Mouse (Mus musculus) midbrain, embryonic 11.5 days (tissue): ENCODE data around the gene Mfsd5. TPM values are rescaled to one million over a fixed set of nuclear protein-coding genes. Genes with fewer than 3 reads are reported as not detected.

Experiments used
- ATAC-seq: fragments of 200-750 bp; cut with Nextera tagmentation; 2 replicates; pipeline ENCODE4 v1.8.0; 2017; ENCODE audit warnings: moderate TSS enrichment, moderate library complexity; ENCODE audit not compliant: low FRiP score
- DNase-seq: peaks from one replicate; pipeline ENCODE4 v3.0.0; 2015; ENCODE audit warnings: low spot score; ENCODE audit errors: missing footprints
- H3K27ac ChIP-seq: fragments of 300-500 bp; sonication (generic); 2 replicates; pipeline ENCODE4 v1.5.1; 2014; ENCODE audit warnings: low read depth, low read length
- H3K27me3 ChIP-seq: fragments of 300-500 bp; sonication (generic); 2 replicates; pipeline ENCODE4 v1.6.1; 2014; ENCODE audit warnings: mild to moderate bottlenecking, low read length, moderate library complexity, mixed read lengths; ENCODE audit not compliant: control insufficient read depth, insufficient read depth
- H3K36me3 ChIP-seq: fragments of 300-500 bp; sonication (generic); 2 replicates; pipeline ENCODE4 v1.6.1; 2014; ENCODE audit warnings: mild to moderate bottlenecking, low read length, moderate library complexity, mixed read lengths; ENCODE audit not compliant: control insufficient read depth, insufficient read depth
- H3K4me1 ChIP-seq: fragments of 300-500 bp; sonication (generic); 2 replicates; pipeline ENCODE4 v1.6.1; 2014; ENCODE audit warnings: low read length; ENCODE audit not compliant: control insufficient read depth, insufficient read depth
- H3K4me2 ChIP-seq: fragments of 300-500 bp; sonication (generic); 2 replicates; pipeline ENCODE4 v1.6.1; 2014; ENCODE audit warnings: mild to moderate bottlenecking, moderate library complexity
- H3K4me3 ChIP-seq: fragments of 300-500 bp; sonication (generic); 2 replicates; pipeline ENCODE4 v1.5.1; 2014; ENCODE audit warnings: low read depth, low read length
- H3K9ac ChIP-seq: fragments of 300-500 bp; sonication (generic); 2 replicates; pipeline ENCODE4 v1.6.1; 2014; ENCODE audit warnings: low read length
- H3K9me3 ChIP-seq: fragments of 300-500 bp; sonication (generic); 2 replicates; pipeline ENCODE4 v1.6.1; 2016; ENCODE audit warnings: low read length; ENCODE audit not compliant: control insufficient read depth
- WGBS: fragments of 180-500 bp; shearing (Covaris S2); extraction: QIAGEN DNeasy Blood & Tissue Kit; methylation state at CpG from one replicate; pipeline ENCODE4 v1.1.7; 2014; 5-methylcytosine and 5-hydroxymethylcytosine counted together
- polyA plus RNA-seq: library from polyadenylated mRNA; unstranded; fragments of >200 nt; fragmentation: Nextera tagmentation; extraction: Ambion mirVana; gene quantifications from 2 replicates; pipeline ENCODE4 v1.2.1, GENCODE M21; 2014

The Mfsd5 gene
- polyA plus RNA-seq, 1 experiment from 2014 or later, result 53.0 TPM

DNA sequence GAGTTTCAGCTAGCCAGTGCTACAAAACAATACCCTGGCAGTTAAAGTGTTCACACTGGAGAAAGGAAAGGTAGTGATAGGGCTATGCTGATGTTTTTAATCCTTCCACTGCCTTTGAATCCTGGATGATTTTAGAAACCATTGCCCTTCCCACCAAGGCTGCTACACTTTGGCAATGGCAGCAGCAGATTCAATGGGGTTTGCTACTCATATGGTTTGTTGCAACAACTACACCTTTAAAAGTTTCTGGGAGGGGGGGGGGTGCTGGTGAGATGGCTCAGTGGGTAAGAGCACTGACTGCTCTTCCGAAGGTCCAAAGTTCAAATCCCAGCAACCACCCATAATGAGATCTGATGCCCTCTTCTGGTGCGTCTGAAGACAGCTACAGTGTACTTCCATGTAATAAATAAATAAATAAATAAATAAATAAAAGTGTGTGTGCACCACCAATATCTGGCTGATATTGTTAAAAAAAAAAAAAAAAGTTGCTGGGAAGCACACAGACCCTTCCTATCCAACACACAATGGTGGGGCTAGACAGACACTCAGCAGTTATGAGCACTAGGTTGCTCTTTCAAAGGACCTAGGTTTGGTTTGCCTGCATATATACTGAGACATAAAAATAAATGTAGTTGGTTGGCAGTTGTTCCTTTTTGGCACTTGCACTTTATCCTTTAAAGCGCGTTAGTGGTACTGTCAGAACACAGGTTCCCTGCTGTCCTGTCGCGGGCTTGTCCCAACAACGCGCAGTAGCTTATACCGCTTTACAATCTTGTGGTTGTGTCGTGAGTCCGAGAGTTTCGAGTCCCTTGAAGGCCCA lies 45.6 kb downstream of the Mfsd5 start:
- H3K9me3 ChIP-seq, result no peaks in the 10 kb centered on the region
- H3K4me1 ChIP-seq, result peaks cover 8% of the 10 kb centered on the region
- H3K9ac ChIP-seq, result no peak overlapping the region
- DNase-seq, result no peak
- peak overlapping the region; percentile 81; the same call in 1 of the 2 replicates for H3K4me2 ChIP-seq
- no peak for ATAC-seq
- peaks cover 16% of the 10 kb centered on the region for H3K36me3 ChIP-seq
- H3K27ac ChIP-seq, result no peak overlapping the region
- H3K4me3 ChIP-seq, result no peak overlapping the region
- 69% methylated on average over 12 of the region's 12 CpGs for WGBS
- no peaks in the 10 kb centered on the region for H3K27me3 ChIP-seq

DNA sequence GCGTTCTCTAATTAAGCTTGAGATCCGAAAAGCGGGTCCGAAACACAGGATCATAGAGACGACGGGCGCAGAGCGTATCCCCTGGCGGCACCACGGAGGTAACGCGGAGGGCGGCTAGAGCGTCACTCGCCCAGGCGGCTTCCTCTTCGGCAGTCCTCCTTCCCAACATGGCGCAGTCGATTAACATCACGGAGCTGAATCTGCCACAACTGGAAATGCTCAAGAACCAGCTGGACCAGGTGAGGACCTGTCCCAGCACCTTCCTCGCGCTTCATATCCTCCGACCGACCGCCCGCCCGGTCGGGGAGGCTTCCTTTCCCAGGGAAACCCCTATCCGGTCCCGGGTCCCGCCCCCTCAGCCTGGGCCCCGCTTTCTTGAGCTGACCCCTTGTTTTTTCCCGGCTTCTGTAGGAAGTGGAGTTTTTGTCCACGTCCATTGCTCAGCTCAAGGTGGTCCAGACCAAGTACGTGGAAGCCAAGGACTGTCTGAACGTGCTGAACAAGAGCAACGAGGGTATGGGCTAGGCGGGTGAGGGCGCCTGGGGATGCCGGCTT lies 46.8 kb downstream of the Mfsd5 start, which contains the start of gene Pfdn5:
Gene Pfdn5, plus strand, starts transcription at position 95 of the 555 bp plus-strand sequence.
- H3K9me3 ChIP-seq, result no peaks in the 10 kb centered on the region
- H3K9ac ChIP-seq, result peak within 1 kb of the TSS; percentile 86
- DNase-seq (peak; percentile 96), ATAC-seq (peak; percentile 93)
- peak within 1 kb of the TSS; percentile 81 for H3K4me2 ChIP-seq
- peaks cover 8% of the 10 kb centered on the region for H3K4me1 ChIP-seq
- WGBS, result under 1% methylated on average over 40 of the region's 40 CpGs
- peak within 1 kb of the TSS; percentile 87 for H3K4me3 ChIP-seq
- peaks cover 11% of the 10 kb centered on the region for H3K36me3 ChIP-seq
- H3K27me3 ChIP-seq, result no peaks in the 10 kb centered on the region
- peak within 1 kb of the TSS; percentile 30; the same call in 1 of the 2 replicates for H3K27ac ChIP-seq

DNA sequence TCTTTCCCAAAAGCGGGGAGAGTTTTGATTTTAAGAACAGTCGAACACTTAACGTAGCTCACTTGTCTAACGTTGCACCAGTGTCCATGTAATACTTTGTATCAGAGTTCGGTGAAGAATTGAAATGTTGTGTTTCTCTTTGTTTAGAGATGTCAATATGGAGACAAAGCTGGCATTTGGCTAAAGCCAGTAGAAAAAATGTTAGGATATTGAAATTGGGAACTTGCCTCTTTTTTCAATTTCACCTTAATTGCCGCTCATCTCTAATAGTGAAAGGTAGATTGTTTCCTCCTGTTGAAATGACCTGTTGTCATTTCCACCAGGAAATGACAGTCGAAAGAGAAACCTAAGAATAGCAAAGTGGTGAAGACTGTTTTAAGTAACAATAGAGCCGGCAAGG lies 47.6 kb downstream of the Mfsd5 start:
- Histone ChIP-seq H3K9me3 (no peaks in the 10 kb centered on the region), H3K4me2 (peak overlapping the region; percentile 81), H3K36me3 (peaks cover 11% of the 10 kb centered on the region), H3K27me3 (no peaks in the 10 kb centered on the region), H3K4me1 (peaks cover 11% of the 10 kb centered on the region), H3K9ac (peak overlapping the region; percentile 86), H3K4me3 (peak overlapping the region; percentile 87), H3K27ac (no peak overlapping the region)
- no peak for DNase-seq
- 74% methylated on average over 8 of the region's 8 CpGs for WGBS
- ATAC-seq, result no peak

Other genes starting within 250 kb of the Mfsd5 start
- 106 and 107 TPM in 2 replicates for gene Eif4b, start 205.7 kb upstream of the Mfsd5 start, polyA plus RNA-seq
- gene Tns2, start 179.0 kb upstream of the Mfsd5 start, polyA plus RNA-seq, result 7.5 TPM in 2 replicates
- gene Spryd3, start 143.2 kb upstream of the Mfsd5 start, polyA plus RNA-seq, result 9.8 and 10.5 TPM in 2 replicates
- 0.34 and 0.40 TPM in 2 replicates for gene Igfbp6, start 135.1 kb upstream of the Mfsd5 start, polyA plus RNA-seq
- gene Soat2, start 128.9 kb upstream of the Mfsd5 start, polyA plus RNA-seq, result not detected in 2 replicates
- gene Zfp740, start 76.2 kb upstream of the Mfsd5 start, polyA plus RNA-seq, result 58.9 and 61.1 TPM in 2 replicates
- gene Csad, start 74.7 kb upstream of the Mfsd5 start, polyA plus RNA-seq, result 21.9 and 25.9 TPM in 2 replicates
- gene Itgb7, start 47.5 kb upstream of the Mfsd5 start, polyA plus RNA-seq, result 0.15 and 0.55 TPM in 2 replicates
- 10.1 and 10.5 TPM in 2 replicates for gene Rarg, start 21.9 kb upstream of the Mfsd5 start, polyA plus RNA-seq
- gene Gm9918, start 8.9 kb upstream of the Mfsd5 start, polyA plus RNA-seq, result 0.15 and 0.23 TPM in 2 replicates
- 29.4 and 33.3 TPM in 2 replicates for gene Espl1, start 16.8 kb downstream of the Mfsd5 start, polyA plus RNA-seq
- 404 and 408 TPM in 2 replicates for gene Pfdn5, start 46.7 kb downstream of the Mfsd5 start, polyA plus RNA-seq
- gene Myg1, start 52.3 kb downstream of the Mfsd5 start, polyA plus RNA-seq, result 97.8 and 99.5 TPM in 2 replicates
- 76.5 and 82.5 TPM in 2 replicates for gene Aaas, start 71.3 kb downstream of the Mfsd5 start, polyA plus RNA-seq
- 0.51 and 0.90 TPM in 2 replicates for gene Sp7, start 87.7 kb downstream of the Mfsd5 start, polyA plus RNA-seq
- gene Sp1, start 126.7 kb downstream of the Mfsd5 start, polyA plus RNA-seq, result 11.2 and 11.7 TPM in 2 replicates
- 0.37 TPM in 1 of 2 replicates, not detected in the other for gene Amhr2, start 165.9 kb downstream of the Mfsd5 start, polyA plus RNA-seq
- 92.7 and 110 TPM in 2 replicates for gene Prr13, start 179.6 kb downstream of the Mfsd5 start, polyA plus RNA-seq
- 234 and 255 TPM in 2 replicates for gene Pcbp2, start 191.1 kb downstream of the Mfsd5 start, polyA plus RNA-seq
- 6.7 TPM in 1 of 2 replicates, not detected in the other for gene Gm10337, start 224.3 kb downstream of the Mfsd5 start, polyA plus RNA-seq
- gene Map3k12, start 237.6 kb downstream of the Mfsd5 start, polyA plus RNA-seq, result 16.4 and 19.7 TPM in 2 replicates
- gene Tarbp2, start 238.7 kb downstream of the Mfsd5 start, polyA plus RNA-seq, result 91.2 and 96.6 TPM in 2 replicates
- gene Npff, start 245.5 kb downstream of the Mfsd5 start, polyA plus RNA-seq, result 0.98 and 1.9 TPM in 2 replicates